Mouse (Mus musculus): ENCODE measurements around the gene Anks4b. TPM values are rescaled to one million over a fixed set of nuclear protein-coding genes. Genes with fewer than 3 reads are reported as not detected.

Anks4b gene
- polyA plus RNA-seq, 1 experiment from 2014 or later, result not detected

DNA sequence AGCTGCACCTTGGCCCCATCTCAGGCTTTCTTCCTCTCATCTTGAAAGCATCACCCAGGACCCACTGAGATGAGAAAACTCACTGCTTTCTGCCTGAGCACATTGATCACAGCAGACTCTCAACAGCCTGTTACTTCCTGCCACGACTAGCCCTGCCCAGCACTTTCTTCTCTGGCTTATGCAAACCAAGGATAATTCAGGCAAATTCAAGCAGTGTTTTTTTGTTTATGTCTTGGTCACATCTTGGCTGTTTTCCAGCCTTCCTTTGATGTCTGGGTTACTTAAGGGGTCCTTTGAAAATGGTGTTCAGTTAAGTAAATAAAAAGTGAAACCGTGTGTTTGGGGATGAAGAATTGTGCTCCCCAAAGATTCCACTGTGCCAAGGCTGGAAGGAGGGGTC lies 5.3 kb downstream of the Anks4b start:
- WGBS, result 3% methylated on average over 2 of the region's 2 CpGs
- no peak for DNase-seq (ENCODE audit: low spot score)
- H3K27me3 ChIP-seq (ENCODE audit: control insufficient read depth, insufficient read depth, low read length), result no peaks in the 10 kb centered on the region
- ATAC-seq (ENCODE audit: insufficient number of reproducible peaks, low FRiP score, low TSS enrichment, low read depth), result no peak
- no peaks in the 10 kb centered on the region for H3K9me3 ChIP-seq (ENCODE audit: control insufficient read depth, low read length)
- H3K4me2 ChIP-seq (ENCODE audit: low read depth, severe bottlenecking), result no peak overlapping the region
- no peak overlapping the region for H3K27ac ChIP-seq (replicated peaks; ENCODE audit: low read depth, low read length)
- H3K4me3 ChIP-seq (ENCODE audit: low read depth, low read length), result no peak overlapping the region
- H3K4me1 ChIP-seq (ENCODE audit: control insufficient read depth, insufficient read depth, low read length), result no peaks in the 10 kb centered on the region
- H3K36me3 ChIP-seq (ENCODE audit: control insufficient read depth, insufficient read depth, low read length), result no peaks in the 10 kb centered on the region
- no peak overlapping the region for H3K9ac ChIP-seq (ENCODE audit: low read length)

DNA sequence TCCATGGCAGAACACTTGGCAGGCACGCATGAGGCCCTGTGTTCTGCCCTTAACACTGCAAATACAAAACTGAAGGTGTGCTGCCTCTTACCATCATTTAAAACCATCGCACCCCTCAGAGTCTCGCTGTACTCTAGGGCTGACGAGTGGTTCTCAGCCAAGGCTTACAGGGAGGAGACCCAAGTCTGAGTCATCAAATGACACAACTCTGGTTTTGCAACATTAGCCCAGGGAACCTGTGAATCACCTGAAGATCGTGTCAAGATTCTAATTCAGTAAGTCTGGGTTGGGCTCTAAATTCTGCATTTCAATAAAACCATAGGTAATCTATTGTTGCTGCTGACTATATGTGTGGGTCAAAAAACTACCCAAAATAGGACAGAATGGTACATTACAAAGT lies 6.9 kb downstream of the Anks4b start:
- 81% methylated on average over 5 of the region's 5 CpGs for WGBS
- DNase-seq (ENCODE audit: low spot score) (no peak), ATAC-seq (ENCODE audit: insufficient number of reproducible peaks, low FRiP score, low TSS enrichment, low read depth) (no peak)
- no peak overlapping the region for H3K4me3 ChIP-seq (ENCODE audit: low read depth, low read length)
- no peaks in the 10 kb centered on the region for H3K27me3 ChIP-seq (ENCODE audit: control insufficient read depth, insufficient read depth, low read length)
- H3K9me3 ChIP-seq (ENCODE audit: control insufficient read depth, low read length), result no peaks in the 10 kb centered on the region
- H3K4me2 ChIP-seq (ENCODE audit: low read depth, severe bottlenecking), result no peak overlapping the region
- no peaks in the 10 kb centered on the region for H3K4me1 ChIP-seq (ENCODE audit: control insufficient read depth, insufficient read depth, low read length)
- no peak overlapping the region for H3K27ac ChIP-seq (replicated peaks; ENCODE audit: low read depth, low read length)
- H3K9ac ChIP-seq (ENCODE audit: low read length), result no peak overlapping the region
- H3K36me3 ChIP-seq (ENCODE audit: control insufficient read depth, insufficient read depth, low read length), result no peaks in the 10 kb centered on the region

- ATAC-seq (ENCODE audit: insufficient number of reproducible peaks, low FRiP score, low TSS enrichment, low read depth) (no peak), DNase-seq (ENCODE audit: low spot score) (no peak)
- Histone ChIP-seq H3K4me2 (ENCODE audit: low read depth, severe bottlenecking) (no peak overlapping the region), H3K9me3 (ENCODE audit: control insufficient read depth, low read length) (no peaks in the 10 kb centered on the region), H3K4me1 (ENCODE audit: control insufficient read depth, insufficient read depth, low read length) (no peaks in the 10 kb centered on the region), H3K36me3 (ENCODE audit: control insufficient read depth, insufficient read depth, low read length) (no peaks in the 10 kb centered on the region), H3K27me3 (ENCODE audit: control insufficient read depth, insufficient read depth, low read length) (no peaks in the 10 kb centered on the region), H3K9ac (ENCODE audit: low read length) (no peak overlapping the region), H3K4me3 (ENCODE audit: low read depth, low read length) (no peak overlapping the region), H3K27ac (replicated peaks; ENCODE audit: low read depth, low read length) (no peak overlapping the region)
- WGBS, result 93% methylated on average over 4 of the region's 4 CpGs
These were observed 8.0 kb downstream of the Anks4b start for GRCm38 (mm10) chr7:120181401-120182230.

DNA sequence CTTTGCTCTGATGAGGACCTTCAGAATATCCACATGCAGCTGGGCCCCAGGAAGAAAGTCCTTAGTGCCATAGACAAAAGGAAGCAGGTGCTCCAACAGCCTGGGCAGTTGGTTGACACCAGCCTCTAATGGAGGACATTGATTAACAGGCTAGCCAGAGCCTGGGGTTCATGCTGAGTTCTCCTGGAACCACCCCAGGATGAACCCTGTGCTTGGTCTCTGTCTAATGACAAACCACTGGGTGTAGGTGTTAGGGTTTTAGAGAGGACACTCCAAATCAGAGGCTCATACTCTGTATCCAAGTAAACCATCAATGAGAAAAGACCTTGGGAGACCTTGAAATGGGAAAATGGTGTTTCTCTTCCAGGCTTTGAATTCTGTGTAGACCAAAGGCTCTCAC lies 9.2 kb downstream of the Anks4b start:
- ATAC-seq (ENCODE audit: insufficient number of reproducible peaks, low FRiP score, low TSS enrichment, low read depth) (no peak), DNase-seq (ENCODE audit: low spot score) (no peak)
- H3K27me3 ChIP-seq (ENCODE audit: control insufficient read depth, insufficient read depth, low read length), result no peaks in the 10 kb centered on the region
- H3K4me1 ChIP-seq (ENCODE audit: control insufficient read depth, insufficient read depth, low read length), result no peaks in the 10 kb centered on the region
- H3K36me3 ChIP-seq (ENCODE audit: control insufficient read depth, insufficient read depth, low read length), result no peaks in the 10 kb centered on the region
- no peaks in the 10 kb centered on the region for H3K9me3 ChIP-seq (ENCODE audit: control insufficient read depth, low read length)
- no peak overlapping the region for H3K4me2 ChIP-seq (ENCODE audit: low read depth, severe bottlenecking)
- no peak overlapping the region for H3K4me3 ChIP-seq (ENCODE audit: low read depth, low read length)
- H3K27ac ChIP-seq (replicated peaks; ENCODE audit: low read depth, low read length), result no peak overlapping the region
- no peak overlapping the region for H3K9ac ChIP-seq (ENCODE audit: low read length)

DNA sequence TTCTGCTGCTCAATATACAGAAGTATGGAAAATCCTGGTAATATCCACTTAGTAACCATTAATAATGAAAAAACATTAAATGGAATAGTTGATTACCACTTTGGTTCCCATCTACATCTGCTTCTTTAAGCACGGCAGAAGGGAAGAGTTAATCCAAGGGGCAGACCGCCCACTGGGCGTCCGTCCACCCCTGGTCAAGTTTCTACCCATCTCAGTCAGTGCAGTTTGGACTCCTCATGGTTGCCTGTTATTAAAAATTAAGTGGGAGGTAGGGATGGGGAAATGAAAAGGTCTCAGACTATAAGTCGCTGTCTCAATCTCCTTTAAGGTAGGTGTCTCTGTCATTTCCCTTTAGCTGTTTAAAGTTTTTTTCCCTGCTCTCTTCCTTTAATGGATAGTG lies 15.3 kb downstream of the Anks4b start:
- no peak overlapping the region for H3K4me3 ChIP-seq (ENCODE audit: low read depth, low read length)
- no peak overlapping the region for H3K4me2 ChIP-seq (ENCODE audit: low read depth, severe bottlenecking)
- no peak overlapping the region for H3K27ac ChIP-seq (replicated peaks; ENCODE audit: low read depth, low read length)
- H3K36me3 ChIP-seq (ENCODE audit: control insufficient read depth, insufficient read depth, low read length), result no peaks in the 10 kb centered on the region
- no peak for ATAC-seq (ENCODE audit: insufficient number of reproducible peaks, low FRiP score, low TSS enrichment, low read depth)
- no peaks in the 10 kb centered on the region for H3K9me3 ChIP-seq (ENCODE audit: control insufficient read depth, low read length)
- no peak for DNase-seq (ENCODE audit: low spot score)
- H3K27me3 ChIP-seq (ENCODE audit: control insufficient read depth, insufficient read depth, low read length), result no peaks in the 10 kb centered on the region
- no peak overlapping the region for H3K9ac ChIP-seq (ENCODE audit: low read length)
- H3K4me1 ChIP-seq (ENCODE audit: control insufficient read depth, insufficient read depth, low read length), result no peaks in the 10 kb centered on the region
- 87% methylated on average over 5 of the region's 5 CpGs for WGBS

- WGBS, result 85% methylated on average over 8 of the region's 8 CpGs
- H3K4me3 ChIP-seq (ENCODE audit: low read depth, low read length), result no peak overlapping the region
- no peak overlapping the region for H3K27ac ChIP-seq (replicated peaks; ENCODE audit: low read depth, low read length)
- H3K9ac ChIP-seq (ENCODE audit: low read length), result no peak overlapping the region
- no peak overlapping the region for H3K4me2 ChIP-seq (ENCODE audit: low read depth, severe bottlenecking)
- no peaks in the 10 kb centered on the region for H3K27me3 ChIP-seq (ENCODE audit: control insufficient read depth, insufficient read depth, low read length)
- ATAC-seq (ENCODE audit: insufficient number of reproducible peaks, low FRiP score, low TSS enrichment, low read depth), result no peak
- no peak for DNase-seq (ENCODE audit: low spot score)
- H3K36me3 ChIP-seq (ENCODE audit: control insufficient read depth, insufficient read depth, low read length), result no peaks in the 10 kb centered on the region
- H3K9me3 ChIP-seq (ENCODE audit: control insufficient read depth, low read length), result no peaks in the 10 kb centered on the region
- no peaks in the 10 kb centered on the region for H3K4me1 ChIP-seq (ENCODE audit: control insufficient read depth, insufficient read depth, low read length)
These were observed 15.9 kb downstream of the Anks4b start for GRCm38 (mm10) chr7:120189369-120190149.

- Histone ChIP-seq H3K4me1 (ENCODE audit: control insufficient read depth, insufficient read depth, low read length) (no peaks in the 10 kb centered on the region), H3K36me3 (ENCODE audit: control insufficient read depth, insufficient read depth, low read length) (no peaks in the 10 kb centered on the region), H3K9ac (ENCODE audit: low read length) (no peak overlapping the region), H3K27me3 (ENCODE audit: control insufficient read depth, insufficient read depth, low read length) (no peaks in the 10 kb centered on the region), H3K27ac (replicated peaks; ENCODE audit: low read depth, low read length) (no peak overlapping the region), H3K9me3 (ENCODE audit: control insufficient read depth, low read length) (no peaks in the 10 kb centered on the region), H3K4me2 (ENCODE audit: low read depth, severe bottlenecking) (no peak overlapping the region), H3K4me3 (ENCODE audit: low read depth, low read length) (no peak overlapping the region)
- DNase-seq (ENCODE audit: low spot score) (no peak), ATAC-seq (ENCODE audit: insufficient number of reproducible peaks, low FRiP score, low TSS enrichment, low read depth) (no peak)
- WGBS, result 71% methylated on average over 8 of the region's 8 CpGs
These were observed 16.6 kb downstream of the Anks4b start for GRCm38 (mm10) chr7:120190150-120190665.

DNA sequence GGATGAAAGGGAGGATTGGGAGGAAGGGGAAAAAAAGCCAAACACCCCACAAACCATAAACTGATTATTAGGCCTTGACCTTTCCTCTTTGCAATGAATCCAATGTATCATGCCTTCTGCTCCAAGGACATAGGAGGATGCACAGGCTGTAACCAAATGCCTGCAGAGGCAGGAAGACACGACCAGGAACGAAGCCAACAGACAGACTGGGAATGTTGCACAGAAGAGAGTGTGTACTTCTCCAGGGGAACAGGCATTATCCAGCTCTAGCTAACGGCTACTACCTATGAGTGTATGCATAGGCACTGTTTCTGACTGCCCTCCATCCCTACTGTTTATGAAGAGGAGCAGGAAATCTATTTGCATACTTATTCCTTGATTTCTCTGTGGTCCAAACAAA lies 18.5 kb downstream of the Anks4b start:
- Histone ChIP-seq H3K36me3 (ENCODE audit: control insufficient read depth, insufficient read depth, low read length) (no peaks in the 10 kb centered on the region), H3K27me3 (ENCODE audit: control insufficient read depth, insufficient read depth, low read length) (no peaks in the 10 kb centered on the region), H3K9ac (ENCODE audit: low read length) (no peak overlapping the region), H3K4me1 (ENCODE audit: control insufficient read depth, insufficient read depth, low read length) (no peaks in the 10 kb centered on the region), H3K4me2 (ENCODE audit: low read depth, severe bottlenecking) (no peak overlapping the region), H3K27ac (replicated peaks; ENCODE audit: low read depth, low read length) (no peak overlapping the region), H3K4me3 (ENCODE audit: low read depth, low read length) (no peak overlapping the region), H3K9me3 (ENCODE audit: control insufficient read depth, low read length) (no peaks in the 10 kb centered on the region)
- WGBS, result 58% methylated on average over 3 of the region's 3 CpGs
- DNase-seq (ENCODE audit: low spot score) (no peak), ATAC-seq (ENCODE audit: insufficient number of reproducible peaks, low FRiP score, low TSS enrichment, low read depth) (no peak)

Measured in limb, embryonic 11.5 days (tissue).